Mouse (Mus musculus): ENCODE results near the gene Fam25c. TPM values are rescaled to one million over a fixed set of nuclear protein-coding genes. Genes with fewer than 3 reads are reported as not detected.
"Not testable (repeated sequence)": the region's sequence is repeated elsewhere in the genome, so short reads cannot be mapped to it uniquely, and the experiment has no call there.

Gene Fam25c
- total RNA-seq, 2 experiments from 2014 or later, result not detected

GRCm38 (mm10) chr14:34317431-34317830 lies 37.8 kb downstream of the Fam25c start:
- H3K4me3 ChIP-seq, result no peak overlapping the region
- H3K27ac ChIP-seq, result no peak overlapping the region
- TF ChIP-seq CTCF (IDR thresholded peaks at IDR 0.05), result no peak
- DNase-seq (ENCODE audit: extremely low spot score in 1 of 2, low spot score in 2 of 2), result no peak
- intact Hi-C loops (cut with DNase I), result no loop called here

GRCm38 (mm10) chr14:34316346-34316745 lies 38.9 kb downstream of the Fam25c start:
- no peak for DNase-seq (ENCODE audit: extremely low spot score in 1 of 2, low spot score in 2 of 2)
- H3K27ac ChIP-seq, result no peak overlapping the region
- no peak overlapping the region for H3K4me3 ChIP-seq
- intact Hi-C loops (cut with DNase I), result no loop called here
- no peak for TF ChIP-seq CTCF (IDR thresholded peaks at IDR 0.05)

- intact Hi-C loops (cut with DNase I), result loop anchor here (5.0 kb wide), 1 partner anchor 48 kb away; no protein-coding TSS in a partner anchor
- Histone ChIP-seq H3K4me3 (peak overlapping the region; percentile 11; the same call in 1 of the 2 replicates), H3K27ac (no peak overlapping the region)
- no peak for TF ChIP-seq CTCF (IDR thresholded peaks at IDR 0.05)
- DNase-seq (ENCODE audit: extremely low spot score in 1 of 2, low spot score in 2 of 2), result no peak
Measured at GRCm38 (mm10) chr14:34314796-34315195, 40.4 kb downstream of the Fam25c start.

GRCm38 (mm10) chr14:34314383-34314782 lies 40.9 kb downstream of the Fam25c start:
- DNase-seq (ENCODE audit: extremely low spot score in 1 of 2, low spot score in 2 of 2); H3K27ac ChIP-seq: not testable (repeated sequence)
- peak overlapping the region; percentile 11; the same call in 1 of the 2 replicates for H3K4me3 ChIP-seq
- intact Hi-C loops (cut with DNase I), result loop anchor here (5.0 kb wide), 1 partner anchor 48 kb away; no protein-coding TSS in a partner anchor

- Histone ChIP-seq H3K4me3 (peak overlapping the region; percentile 96), H3K27ac (peak overlapping the region; percentile 26; the same call in 1 of the 2 replicates)
- no peak for TF ChIP-seq CTCF (IDR thresholded peaks at IDR 0.05)
- DNase-seq (ENCODE audit: extremely low spot score in 1 of 2, low spot score in 2 of 2), result no peak
- intact Hi-C loops (cut with DNase I), result loop anchor here (5.0 kb wide), 1 partner anchor 49 kb away; no protein-coding TSS in a partner anchor
Measured at GRCm38 (mm10) chr14:34313612-34314011, 41.6 kb downstream of the Fam25c start.

GRCm38 (mm10) chr14:34312339-34313048 lies 42.7 kb downstream of the Fam25c start:
- intact Hi-C loops (cut with DNase I), result loop anchor here (5.0 kb wide), 1 partner anchor 50 kb away; no protein-coding TSS in a partner anchor

GRCm38 (mm10) chr14:34311691-34312090 lies 43.5 kb downstream of the Fam25c start:
- intact Hi-C loops (cut with DNase I), result loop anchor here (2.0 to 5.0 kb wide), 2 partner anchors 51 to 191 kb away; partner anchors contain the start of gene Bmpr1a
- TF ChIP-seq CTCF (IDR thresholded peaks at IDR 0.05), result no peak
- Histone ChIP-seq H3K4me3 (peak overlapping the region; percentile 96), H3K27ac (peak overlapping the region; percentile 90)
- DNase-seq (ENCODE audit: extremely low spot score in 1 of 2, low spot score in 2 of 2), result no peak

More at GRCm38 (mm10) chr14:34312339-34313048, 42.7 kb downstream of the Fam25c start:
- Histone ChIP-seq H3K4me3 (peak overlapping the region; percentile 96), H3K27ac (peak overlapping the region; percentile 37; the same call in 1 of the 2 replicates)
- no peak for DNase-seq (ENCODE audit: extremely low spot score in 1 of 2, low spot score in 2 of 2)
- no peak for TF ChIP-seq CTCF (IDR thresholded peaks at IDR 0.05)

GRCm38 (mm10) chr14:34311021-34311631 lies 44.1 kb downstream of the Fam25c start:
- no peak for TF ChIP-seq CTCF (IDR thresholded peaks at IDR 0.05)
- H3K27ac ChIP-seq, result peak overlapping the region; percentile 90
- H3K4me3 ChIP-seq, result peak overlapping the region; percentile 96
- intact Hi-C loops (cut with DNase I), result loop anchor here (2.0 to 5.0 kb wide), 2 partner anchors 51 to 192 kb away; partner anchors contain the start of gene Bmpr1a
- peak in 1 of 2 experiments; percentile 48 for DNase-seq (ENCODE audit: extremely low spot score in 1 of 2, low spot score in 2 of 2)

- peak within 1 kb of the TSS; percentile 92 for H3K27ac ChIP-seq
- peak; percentile 94 to 96 for DNase-seq (ENCODE audit: extremely low spot score in 1 of 2, low spot score in 2 of 2)
- TF ChIP-seq CTCF (IDR thresholded peaks at IDR 0.05), result no peak; the same call in 1 of the 2 replicates
- intact Hi-C loops (cut with DNase I), result loop anchor here (2.0 to 5.0 kb wide), 2 partner anchors 52 to 192 kb away; partner anchors contain the start of gene Bmpr1a
- H3K4me3 ChIP-seq, result peak within 1 kb of the TSS; percentile 96
Measured at GRCm38 (mm10) chr14:34310234-34310965, 44.8 kb downstream of the Fam25c start, which contains the start of the genes Shld2 and Glud1. Gene Shld2 (minus strand): TSS chr14:34310493. Gene Glud1 (plus strand): TSS chr14:34310727.

GRCm38 (mm10) chr14:34309907-34310233 lies 45.4 kb downstream of the Fam25c start:
- no peak for TF ChIP-seq CTCF (IDR thresholded peaks at IDR 0.05)
- H3K4me3 ChIP-seq, result peak overlapping the region; percentile 96
- intact Hi-C loops (cut with DNase I), result loop anchor here (2.0 to 5.0 kb wide), 2 partner anchors 52 to 193 kb away; partner anchors contain the start of gene Bmpr1a
- peak overlapping the region; percentile 92 for H3K27ac ChIP-seq
- DNase-seq (ENCODE audit: extremely low spot score in 1 of 2, low spot score in 2 of 2), result no peak

- DNase-seq (ENCODE audit: extremely low spot score in 1 of 2, low spot score in 2 of 2), result no peak
- Histone ChIP-seq H3K4me3 (no peak overlapping the region), H3K27ac (no peak overlapping the region)
- intact Hi-C loops (cut with DNase I), result no loop called here
- no peak for TF ChIP-seq CTCF (IDR thresholded peaks at IDR 0.05)
Measured at GRCm38 (mm10) chr14:34309266-34309665, 46.0 kb downstream of the Fam25c start.

Measured in left cerebral cortex, adult 2 months (tissue).